Comparison of ENCODE assay signal across 11 mouse cellular contexts in genomic region chr5:46445122-46445521, GRCm38 (mm10).
DNase-seq lines count a peak whose midpoint lies in the region; ATAC-seq and TF ChIP-seq lines count a peak whose summit lies in the region.
"Had no signal": no experiment of that assay in that cellular context is flagged by ENCODE, and none has a peak within 500 bp of the region (broad histone marks: within the 10 kb centered on the region; RNA-seq: fewer than 3 reads in every experiment).

No protein-coding gene starts in this region.

- WGBS in kidney, embryonic 15.5 days: 23% methylated on average over 7 of the region's 7 CpGs
- 45% methylated on average over 7 of the region's 7 CpGs for WGBS in kidney, adult 2 months
- 17% methylated on average over 7 of the region's 7 CpGs for WGBS in hindbrain, embryonic 15.5 days

- no peak for ATAC-seq in kidney, embryonic 15.5 days (replicated peaks; ENCODE audit: low FRiP score)
- ATAC-seq in hindbrain, embryonic 15.5 days (ENCODE audit: low FRiP score, low read depth): no peak

- no peaks in the 10 kb centered on the region for H3K27me3 ChIP-seq in kidney, embryonic 15.5 days
- H3K27me3 ChIP-seq in kidney, adult 2 months (replicated peaks; ENCODE audit: control insufficient read depth, insufficient read depth, low read length): no peaks in the 10 kb centered on the region
- H3K27me3 ChIP-seq in hindbrain, embryonic 15.5 days: no peaks in the 10 kb centered on the region

- no peaks in the 10 kb centered on the region for H3K9me3 ChIP-seq in kidney, embryonic 15.5 days (replicated peaks)
- H3K9me3 ChIP-seq in hindbrain, embryonic 15.5 days: no peaks in the 10 kb centered on the region

- no peak overlapping the region for H3K9ac ChIP-seq in kidney, embryonic 15.5 days
- H3K9ac ChIP-seq in hindbrain, embryonic 15.5 days: no peak overlapping the region
- H3K9ac ChIP-seq: liver, embryonic 14.5 days had no signal

- 0 out of 2 replicates have a peak overlapping the region, but pooled peaks have one; percentile 14 for H3K27ac ChIP-seq in kidney, embryonic 15.5 days
- H3K27ac ChIP-seq in kidney, adult 2 months (ENCODE audit: insufficient read depth, low read depth, low read length): no peak overlapping the region
- H3K27ac ChIP-seq in hindbrain, embryonic 15.5 days (replicated peaks): no peak overlapping the region
- H3K27ac ChIP-seq: left cerebral cortex, adult 2 months; liver, embryonic 14.5 days had no signal

- TF ChIP-seq CTCF in kidney, adult 2 months (conservative IDR thresholded peaks at IDR 0.05; ENCODE audit: insufficient read depth, insufficient read length, low read depth, low read length): no peak

- no peak for TF ChIP-seq POLR2A in kidney, adult 2 months (IDR thresholded peaks at IDR 0.05; ENCODE audit: low read depth, low read length)

- DNase-seq in kidney, adult 2 months: no peak
- DNase-seq in embryo, embryonic 9.5 days (ENCODE audit: extremely low spot score): peak; percentile 36
- peak; percentile 26 for DNase-seq in neural tube, embryonic 10.5 days (ENCODE audit: extremely low spot score, low spot score)
- DNase-seq in c-Kit-positive CD71-positive TER-119-positive erythroid progenitor cells, embryonic 14.5 days (ENCODE audit: low spot score): no peak
- DNase-seq in adrenal gland, adult 8-10 months: no peak
- DNase-seq: cerebellum, postnatal 25 days; right cerebral cortex, adult 18-20 months had no signal

- no peaks in the 10 kb centered on the region for H3K36me3 ChIP-seq in kidney, embryonic 15.5 days
- no peaks in the 10 kb centered on the region for H3K36me3 ChIP-seq in kidney, adult 2 months (ENCODE audit: control insufficient read depth, insufficient read depth, low read length)
- no peaks in the 10 kb centered on the region for H3K36me3 ChIP-seq in hindbrain, embryonic 15.5 days

- peaks cover 13% of the 10 kb centered on the region for H3K4me1 ChIP-seq in kidney, embryonic 15.5 days
- H3K4me1 ChIP-seq in kidney, adult 2 months (ENCODE audit: control insufficient read depth, insufficient read depth, low read length): no peaks in the 10 kb centered on the region
- H3K4me1 ChIP-seq in hindbrain, embryonic 15.5 days (replicated peaks): peaks cover 7% of the 10 kb centered on the region; the same call in 1 of the 2 replicates

- H3K4me2 ChIP-seq in kidney, embryonic 15.5 days: peak overlapping the region; percentile 32
- peak overlapping the region; percentile 15; the same call in 1 of the 2 replicates for H3K4me2 ChIP-seq in hindbrain, embryonic 15.5 days

- H3K4me3 ChIP-seq in kidney, embryonic 15.5 days (replicated peaks): no peak overlapping the region
- no peak overlapping the region for H3K4me3 ChIP-seq in kidney, adult 2 months (ENCODE audit: insufficient read depth, low read depth, low read length)
- H3K4me3 ChIP-seq in hindbrain, embryonic 15.5 days: no peak overlapping the region
- H3K4me3 ChIP-seq: left cerebral cortex, adult 2 months had no signal

Comparison
In these comparisons a context has a peak if more than half of its experiments do, and no peak if none do; other contexts are left out.
1. DNase-seq: peak in embryo, embryonic 9.5 days (single experiment) and neural tube, embryonic 10.5 days (single experiment); none in kidney, adult 2 months (single experiment), c-Kit-positive CD71-positive TER-119-positive erythroid progenitor cells, embryonic 14.5 days (single experiment) and adrenal gland, adult 8-10 months (single experiment).